Mouse (Mus musculus): ENCODE measurements around the gene Etv6.

The Etv6 gene

DNA sequence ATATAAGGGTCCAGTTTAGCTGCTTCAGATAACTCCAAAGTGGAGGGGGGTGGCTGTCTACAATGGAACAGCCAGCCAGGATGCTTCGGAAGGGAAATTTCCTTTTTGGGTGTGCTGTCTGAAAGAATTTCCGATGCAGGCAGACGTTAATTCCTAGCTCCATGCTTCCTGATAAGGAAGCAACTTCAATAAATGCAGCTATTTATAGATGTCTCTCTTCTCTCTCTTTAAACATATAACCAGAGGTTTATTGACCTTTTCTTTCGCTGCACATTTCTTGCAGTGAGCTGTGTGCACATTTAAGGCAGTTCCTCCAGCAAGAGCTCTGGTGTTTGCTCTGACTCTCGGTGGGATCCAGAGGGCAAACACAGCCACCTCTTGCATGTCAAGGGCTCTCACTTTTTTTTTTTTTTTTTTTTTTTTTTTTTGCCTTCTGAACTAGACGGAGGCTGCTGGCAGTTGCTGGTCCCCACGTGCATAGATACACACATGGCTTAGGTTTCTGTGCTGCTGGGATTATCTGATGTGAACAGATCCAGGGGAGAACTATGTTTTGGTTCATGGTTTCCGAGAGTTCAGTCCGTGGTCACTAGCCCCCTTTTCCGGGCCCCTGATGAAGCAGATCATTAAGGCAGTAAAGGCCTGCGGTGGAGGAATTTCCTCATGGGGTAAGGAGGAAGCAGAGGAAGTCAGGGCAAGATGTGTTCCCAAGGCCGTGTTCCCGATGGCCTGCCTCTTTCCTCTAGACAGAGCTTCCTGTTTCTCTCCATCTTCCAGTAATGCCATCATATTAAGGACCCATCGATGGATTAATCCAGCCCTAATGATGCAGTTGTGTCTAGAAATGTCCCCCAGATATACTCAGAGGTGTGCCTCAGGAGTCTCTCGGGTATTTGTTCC lies 109.0 kb downstream of the Etv6 start:
- no peak for DNase-seq

DNA sequence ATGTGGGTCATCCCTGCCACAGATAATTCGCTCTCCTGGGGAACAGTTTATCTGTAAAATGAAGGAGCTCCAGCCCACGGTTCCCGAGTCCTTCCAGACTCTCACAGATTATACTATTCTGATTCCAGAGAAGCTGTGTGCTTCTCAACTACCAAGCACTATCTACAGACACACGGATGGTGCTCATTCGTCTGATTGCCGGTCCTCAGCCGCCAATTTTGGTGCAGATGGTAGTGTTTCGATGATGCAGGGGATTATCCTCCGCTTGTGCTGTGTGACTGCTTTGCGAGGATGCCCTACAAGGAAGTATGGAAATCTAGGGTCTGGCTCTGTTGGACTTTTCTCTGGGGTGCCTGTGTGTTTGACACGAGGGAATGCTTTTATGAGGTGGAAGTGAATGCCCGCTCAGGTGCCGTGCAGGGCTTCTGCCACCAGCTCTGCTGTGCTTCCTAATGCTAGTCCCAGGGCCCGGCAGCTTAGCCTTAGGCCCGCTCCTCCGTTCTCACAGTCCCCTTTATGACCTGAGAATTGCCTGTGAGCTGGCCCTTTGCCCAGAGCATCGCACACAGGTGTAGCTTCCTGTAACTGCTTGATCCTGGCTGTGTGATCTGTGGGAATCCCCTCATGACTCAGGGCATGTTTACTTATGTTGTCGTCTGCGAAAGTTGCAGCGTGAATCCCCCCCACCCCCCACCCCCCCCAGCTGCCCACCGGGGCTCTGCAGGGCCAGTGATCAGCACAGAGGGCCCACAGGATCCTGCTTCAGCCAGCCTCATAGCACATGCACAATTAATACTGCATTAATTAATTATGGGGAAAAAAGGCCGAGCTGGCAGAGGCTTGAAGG lies 112.3 kb downstream of the Etv6 start:
- DNase-seq = no peak

GRCm38 (mm10) chr6:134148443-134148942 lies 113.0 kb downstream of the Etv6 start:
- no peak for DNase-seq

GRCm38 (mm10) chr6:134149606-134150005 lies 114.1 kb downstream of the Etv6 start:
- DNase-seq = no peak

- DNase-seq = no peak
Observed at GRCm38 (mm10) chr6:134151022-134151680, 115.7 kb downstream of the Etv6 start.

DNA sequence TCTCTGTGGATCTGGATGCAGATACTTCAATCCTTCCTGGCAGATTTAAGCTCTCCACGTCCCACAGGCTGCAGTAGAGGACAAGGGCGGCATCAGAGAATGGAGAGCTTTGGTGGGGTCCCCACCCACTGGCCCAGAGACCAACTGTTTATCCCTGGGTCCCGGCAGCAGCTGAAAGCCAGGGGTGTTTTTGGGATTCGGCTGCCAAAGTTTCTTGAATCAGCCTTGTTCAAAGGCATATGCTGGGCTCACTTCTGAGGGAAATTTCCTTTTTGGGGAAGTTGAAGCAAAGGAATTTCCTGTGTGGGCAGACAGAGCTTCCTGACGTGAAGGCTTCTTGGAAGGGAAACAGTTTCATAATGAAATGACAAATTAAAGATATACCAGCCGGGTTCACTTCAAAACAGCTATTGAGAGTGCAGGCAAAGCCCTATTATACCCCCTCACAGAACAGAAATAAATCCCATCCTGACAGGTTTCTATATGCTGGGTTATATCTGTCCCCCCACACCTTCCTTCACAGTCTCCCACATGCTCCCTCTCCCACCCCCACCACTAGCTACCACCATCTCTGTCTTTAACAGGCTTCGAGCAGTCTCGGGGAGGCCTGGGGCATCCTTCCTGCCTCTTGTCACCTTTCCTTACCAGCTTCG lies 116.5 kb downstream of the Etv6 start:
- peak; percentile 67 for DNase-seq

DNA sequence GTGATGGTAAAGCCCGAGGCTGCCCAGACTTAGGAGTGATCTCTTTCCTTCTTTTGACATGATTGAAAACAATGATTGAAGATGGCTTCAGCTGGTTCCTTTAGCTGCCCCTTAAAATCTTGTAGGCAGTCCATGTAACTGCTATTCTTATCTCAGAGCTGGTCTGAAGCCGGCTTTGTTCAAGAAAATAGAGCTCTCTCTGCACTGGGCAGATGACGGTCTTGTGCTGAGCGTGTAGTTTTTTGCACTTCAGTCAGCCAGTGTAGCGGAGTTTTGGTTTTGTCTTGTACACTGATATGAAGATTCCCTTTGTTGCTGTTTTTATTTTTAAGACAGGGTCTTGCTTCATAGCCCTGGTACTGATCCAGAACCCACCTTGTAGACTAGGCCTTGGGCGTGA lies 117.0 kb downstream of the Etv6 start:
- no peak for DNase-seq

GRCm38 (mm10) chr6:134154746-134155145 lies 119.2 kb downstream of the Etv6 start:
- DNase-seq = no peak

- DNase-seq = no peak
Observed at GRCm38 (mm10) chr6:134155900-134156623, 120.6 kb downstream of the Etv6 start.

- DNase-seq = no peak
Observed at GRCm38 (mm10) chr6:134157533-134158115, 122.1 kb downstream of the Etv6 start.

- DNase-seq = no peak
Observed at GRCm38 (mm10) chr6:134158201-134158600, 122.7 kb downstream of the Etv6 start.

- no peak for DNase-seq
Observed at GRCm38 (mm10) chr6:134159672-134160071, 124.2 kb downstream of the Etv6 start.

- no peak for DNase-seq
Observed at GRCm38 (mm10) chr6:134161040-134161439, 125.5 kb downstream of the Etv6 start.

DNA sequence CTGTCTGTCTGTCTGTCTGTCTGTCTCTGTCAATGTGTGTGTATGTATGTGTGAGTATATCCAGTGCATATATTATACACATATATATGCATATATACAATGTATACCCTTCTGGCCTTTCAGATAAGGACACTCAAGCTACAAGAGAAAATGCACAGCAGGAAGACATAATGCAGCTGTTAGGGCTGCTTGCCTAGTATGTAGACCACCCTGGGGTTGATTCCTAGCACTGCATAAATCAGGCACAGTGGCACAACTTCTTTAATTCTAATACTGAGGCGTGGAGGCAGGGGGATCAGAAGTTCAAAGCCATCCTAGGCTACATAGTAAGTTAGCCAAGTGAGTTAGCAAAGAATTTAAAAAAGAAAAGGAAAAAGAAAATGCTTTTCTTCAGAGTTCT lies 127.8 kb downstream of the Etv6 start:
- no peak for DNase-seq

DNA sequence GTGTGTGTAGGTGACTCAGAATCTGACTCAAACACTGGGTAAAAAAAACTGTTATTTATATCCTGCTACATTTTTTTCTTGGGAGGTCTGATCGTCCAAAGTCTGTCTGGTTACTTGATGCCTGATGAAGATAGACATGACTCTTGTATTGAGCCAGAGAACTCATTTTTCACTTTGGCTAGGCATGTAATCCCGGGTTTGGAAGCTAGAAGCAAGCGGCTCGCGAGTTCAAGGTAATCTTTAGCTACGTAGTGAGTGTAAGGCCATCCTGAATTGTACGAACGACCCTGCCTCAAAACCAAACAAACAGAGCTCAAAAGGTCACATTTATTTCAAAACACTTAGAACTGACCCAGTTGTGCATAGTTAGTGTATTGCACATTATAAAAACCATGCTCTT lies 128.9 kb downstream of the Etv6 start:
- DNase-seq = no peak

GRCm38 (mm10) chr6:134165012-134165411 lies 129.5 kb downstream of the Etv6 start:
- DNase-seq = no peak

GRCm38 (mm10) chr6:134167963-134168362 lies 132.5 kb downstream of the Etv6 start:
- DNase-seq = no peak

GRCm38 (mm10) chr6:134168799-134169198 lies 133.3 kb downstream of the Etv6 start:
- no peak for DNase-seq

GRCm38 (mm10) chr6:134171235-134171634 lies 135.7 kb downstream of the Etv6 start:
- no peak for DNase-seq

- peak; percentile 66 for DNase-seq
Observed at GRCm38 (mm10) chr6:134171906-134172728, 136.6 kb downstream of the Etv6 start.

GRCm38 (mm10) chr6:134173439-134173838 lies 137.9 kb downstream of the Etv6 start:
- DNase-seq = no peak
